In the genomic region with DNA sequence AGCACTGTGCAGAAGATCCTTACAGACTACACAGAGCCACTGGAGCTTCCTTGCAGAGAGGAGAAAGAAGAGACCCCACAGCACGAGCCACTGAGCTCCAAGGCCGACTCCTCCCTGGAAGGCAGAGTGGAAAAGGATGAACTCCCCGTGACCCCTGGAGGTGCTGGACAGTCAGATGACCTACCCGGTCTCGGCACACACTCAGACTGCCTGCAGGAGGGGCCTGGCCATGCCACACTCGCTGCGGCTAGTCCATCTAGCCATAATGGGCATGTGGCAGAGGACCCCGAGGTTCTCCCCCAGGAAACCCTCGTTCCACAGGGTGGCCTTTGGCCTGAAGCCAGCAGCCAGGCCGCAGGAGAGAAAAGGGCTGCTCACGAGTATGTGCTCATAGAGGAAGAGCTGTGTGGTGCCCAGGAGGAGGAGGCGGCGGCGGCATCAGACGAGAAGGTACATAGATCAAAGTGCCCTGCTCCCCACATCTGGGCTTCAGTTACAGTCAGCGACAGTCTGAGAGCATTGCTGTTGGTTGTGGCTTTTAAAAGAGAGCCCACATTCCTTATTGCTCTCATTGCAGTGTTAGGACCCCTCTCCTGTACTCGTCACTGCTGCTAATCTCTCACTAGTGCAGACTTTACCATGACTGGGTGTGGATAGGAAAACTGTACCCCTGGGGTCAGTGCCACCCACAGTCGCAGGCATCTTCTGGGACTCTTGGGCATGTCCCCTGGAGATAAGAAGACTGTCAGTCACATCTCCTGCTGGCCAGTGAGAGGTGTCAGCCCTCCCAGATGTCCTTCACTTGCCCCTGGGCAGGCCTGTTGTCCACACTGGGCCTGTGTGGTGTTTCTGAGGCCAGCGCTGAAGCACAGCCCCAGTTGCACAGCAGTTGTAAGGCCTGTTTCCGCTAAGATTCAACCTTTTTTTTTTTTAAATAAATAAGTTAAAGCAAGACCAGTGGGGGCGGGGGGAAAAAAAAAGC, we compare ENCODE assay signal across 11 mouse cellular contexts. TPM values are rescaled to one million over a fixed set of nuclear protein-coding genes. Genes with fewer than 3 reads are reported as not detected.
DNase-seq lines count a peak whose midpoint lies in the region; ATAC-seq lines count a peak whose summit lies in the region.
"Had no signal": no experiment of that assay in that cellular context is flagged by ENCODE, and none has a peak within 500 bp of the region (broad histone marks: within the 10 kb centered on the region; RNA-seq: fewer than 3 reads in every experiment).

No protein-coding gene starts in this region.

- peak; percentile 26 for DNase-seq in CD4-positive, CD25-positive, alpha-beta regulatory T cell, adult 2 months (ENCODE audit: low read depth, low spot score)
- DNase-seq in lung, postnatal 4 days = peak; percentile 37 to 62
- DNase-seq in lung, adult 18-20 months = no peak
- peak; percentile 58 for DNase-seq in kidney, postnatal 14 days
- peak; percentile 76 for DNase-seq in thymus, postnatal 4 days
- DNase-seq in urinary bladder, postnatal 25 days (ENCODE audit: low spot score) = no peak
- DNase-seq in left cerebral cortex, adult 11 months (ENCODE audit: low spot score) = no peak
- DNase-seq: gastrocnemius, postnatal 10 days; left cerebral cortex, postnatal 4 days had no signal

- no peak for ATAC-seq in CD4-positive, CD25-positive, alpha-beta regulatory T cell, adult 4 months
- ATAC-seq: intestine, embryonic 16.5 days had no signal

RNA-seq across cellular contexts. Expression of a gene that starts 15.5 kb away (rescaled TPM):
- 10 to 100 TPM; 13.0 to 16.5 TPM for polyA plus RNA-seq in CD4-positive, CD25-positive, alpha-beta regulatory T cell, adult 4 months (2017; shearing (Covaris generic))

RNA-seq across cellular contexts. Expression of a gene that starts 32.4 kb away (rescaled TPM):
- polyA plus RNA-seq in CD4-positive, CD25-positive, alpha-beta regulatory T cell, adult 4 months (2017; shearing (Covaris generic)) = under 1 TPM in 1 of 2 experiments, not detected in 1; 0.70 TPM

RNA-seq across cellular contexts. Expression of a gene that starts 41.8 kb away (rescaled TPM):
- 10 to 100 TPM; 42.2 to 45.6 TPM for polyA plus RNA-seq in CD4-positive, CD25-positive, alpha-beta regulatory T cell, adult 4 months (2017; shearing (Covaris generic))

Comparison
In these comparisons a context has a peak if more than half of its experiments do, and no peak if none do; other contexts are left out.
1. DNase-seq: peak in CD4-positive, CD25-positive, alpha-beta regulatory T cell, adult 2 months (single experiment), lung, postnatal 4 days (2 of 2), kidney, postnatal 14 days (single experiment) and thymus, postnatal 4 days (single experiment); none in lung, adult 18-20 months (0 of 2), urinary bladder, postnatal 25 days (single experiment) and left cerebral cortex, adult 11 months (single experiment).